Mouse (Mus musculus) spleen, postnatal 4 days (tissue): ENCODE data around the gene Prkcz.

ENCODE experiments used
- DNase-seq, 2 experiments: peaks; one replicate each; pipeline ENCODE4 v3.0.0; 2022; ENCODE audit warnings: low spot score in 2 of 2

The Prkcz gene

GRCm38 (mm10) chr4:155361303-155361791, at the start of gene Prkcz:
TSS of gene Prkcz (minus strand) at chr4:155361361.
- peak; percentile 42 to 69 for DNase-seq

DNA sequence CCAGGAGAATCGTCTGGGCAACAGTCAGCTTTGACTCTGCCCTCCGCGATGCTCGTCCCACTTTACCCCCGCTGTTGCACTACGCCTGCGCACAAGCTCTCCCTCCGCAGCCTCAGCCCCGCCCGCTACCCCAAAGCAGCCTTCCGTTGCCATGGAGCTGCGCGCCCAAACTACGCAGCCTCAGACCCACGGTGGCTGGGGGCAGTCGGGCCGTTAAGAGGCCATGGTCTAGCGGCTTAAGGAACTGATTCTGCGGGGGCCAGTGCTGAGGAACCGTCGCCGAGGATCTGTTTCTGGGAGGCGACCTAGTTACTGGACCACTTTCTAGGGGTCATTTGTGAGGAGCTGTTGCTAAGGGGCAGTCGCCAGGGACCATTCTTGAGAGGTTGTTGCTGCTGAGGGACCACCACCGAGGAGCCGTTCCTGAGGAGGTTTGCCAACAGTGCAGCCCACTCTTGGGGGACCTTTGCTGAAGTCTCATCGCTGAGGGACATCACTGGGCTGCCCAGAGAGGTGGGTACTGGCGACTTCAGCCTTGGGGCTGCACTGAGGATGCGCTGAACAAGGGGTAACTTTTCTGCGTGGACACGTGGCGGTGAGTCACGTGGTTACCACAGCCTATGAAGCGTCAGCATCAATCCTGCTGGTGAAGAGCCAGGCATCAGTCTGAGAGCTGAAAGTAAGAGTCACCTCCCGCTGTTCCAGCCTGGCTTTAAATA, 48.1 kb upstream of the Prkcz start, which contains the start of gene Cfap74:
TSS of gene Cfap74 (plus strand) at position 133 of the 719 bp plus-strand sequence.
- DNase-seq: peak in 1 of 2 experiments; percentile 31

DNA sequence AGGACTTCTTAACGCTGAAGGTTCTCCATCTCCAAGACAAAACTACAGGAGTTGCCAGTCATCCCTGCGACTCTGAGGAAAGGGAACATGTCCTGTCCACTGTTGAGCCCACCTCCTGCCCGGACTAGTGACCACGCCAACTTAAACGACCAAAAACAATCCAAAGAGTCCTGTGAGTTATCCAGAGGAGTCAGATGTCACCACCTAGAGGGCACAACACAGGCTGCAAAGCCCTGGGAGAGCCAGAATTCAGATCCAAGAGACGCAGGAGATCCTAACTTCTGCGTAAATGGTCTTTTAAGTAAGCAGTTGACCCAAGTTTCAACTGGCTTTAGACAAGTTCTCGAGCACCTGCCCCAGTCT, 47.5 kb upstream of the Prkcz start:
- DNase-seq: no peak

DNA sequence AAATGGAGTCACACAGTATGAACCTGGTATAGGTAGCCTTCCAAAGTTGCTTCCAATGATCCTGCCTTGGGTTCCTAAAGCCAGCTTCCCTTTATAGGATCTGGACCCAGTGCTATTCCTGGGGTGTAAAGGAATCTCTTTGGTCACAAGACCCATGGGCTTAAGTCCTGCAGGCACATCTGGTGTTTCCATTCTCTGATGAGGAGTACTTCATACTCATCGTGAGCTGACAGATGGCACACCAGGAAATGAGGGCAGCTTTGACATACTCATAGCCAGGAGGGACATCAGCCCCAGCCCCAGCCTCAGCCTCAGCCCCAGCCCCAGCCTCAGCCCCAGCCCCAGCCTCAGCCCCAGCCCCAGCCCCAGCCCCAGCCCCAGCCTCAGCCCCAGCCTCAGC, 41.3 kb upstream of the Prkcz start:
- DNase-seq: no peak

DNA sequence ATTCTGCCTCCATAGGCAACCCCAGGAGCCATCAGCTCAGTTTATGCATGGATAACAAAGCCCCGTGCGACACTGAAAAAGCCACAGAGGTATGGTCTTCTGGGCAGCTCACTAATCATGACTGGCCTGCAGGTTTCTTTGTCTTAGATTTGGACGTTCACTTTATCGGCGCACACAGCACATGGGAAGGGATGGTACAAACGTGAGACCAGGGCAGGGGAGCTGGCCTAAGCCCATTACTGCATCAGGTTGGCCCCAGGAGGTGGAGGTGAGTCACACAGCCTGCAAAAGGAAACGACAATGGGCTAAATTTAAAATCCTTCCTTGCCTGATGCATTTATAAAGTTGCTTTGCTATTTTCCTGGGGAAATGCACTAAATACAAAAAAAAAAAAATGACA, 40.0 kb upstream of the Prkcz start:
- no peak for DNase-seq

DNA sequence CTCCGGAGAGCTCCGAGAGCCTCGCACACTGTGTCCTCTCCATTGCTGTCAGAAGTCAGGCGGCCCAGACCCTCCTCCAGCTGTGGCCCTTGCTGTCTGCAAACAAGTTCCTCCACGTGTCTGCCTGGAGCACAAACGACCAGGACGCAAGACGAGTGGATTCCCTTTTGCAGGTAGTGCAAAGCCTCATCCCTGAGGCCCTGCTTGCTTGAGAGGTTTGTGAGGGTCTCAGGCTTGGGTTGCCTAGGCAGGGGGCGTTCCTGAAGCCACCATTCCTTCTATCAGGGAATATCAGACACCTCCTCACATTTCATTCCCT, 37.0 kb upstream of the Prkcz start:
- no peak for DNase-seq

DNA sequence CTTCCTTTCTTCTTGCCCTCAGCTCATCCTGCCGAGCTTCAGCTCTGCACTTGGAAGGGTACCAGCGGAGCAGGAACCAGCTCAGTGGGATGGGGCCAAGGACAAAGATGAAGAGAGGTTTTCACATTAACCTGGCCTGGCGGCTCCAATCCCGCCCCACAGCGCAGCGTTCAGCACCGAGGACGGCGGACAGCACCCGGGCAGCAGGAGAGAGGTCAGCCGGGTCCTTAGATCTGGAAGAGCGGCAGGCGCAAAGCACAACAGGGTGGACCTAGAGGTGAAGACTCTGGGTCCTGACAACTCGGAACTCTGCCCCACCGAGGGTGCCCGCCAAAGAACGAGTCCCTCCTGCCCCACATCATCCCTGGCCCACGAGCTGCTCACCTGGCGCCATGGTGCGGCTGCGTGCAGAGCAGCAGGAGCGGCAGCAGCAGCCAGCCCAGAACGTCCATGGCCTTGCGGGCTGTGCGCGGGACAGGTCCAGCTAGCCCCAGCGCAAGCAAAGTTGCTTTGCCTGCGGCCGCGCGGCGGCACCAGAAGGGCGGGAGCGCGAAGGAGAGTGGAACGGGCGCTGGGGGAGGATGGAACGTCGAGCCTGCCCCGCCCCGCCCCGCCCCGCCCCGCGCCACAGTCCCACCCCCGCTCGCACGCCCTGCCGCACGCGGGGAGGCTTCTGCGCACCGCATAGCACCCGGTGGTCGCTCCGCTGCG, 36.5 kb upstream of the Prkcz start, which contains the start of gene Gabrd:
TSS of gene Gabrd (minus strand) at position 602 of the 711 bp plus-strand sequence.
- peak; percentile 28 to 69 for DNase-seq

- no peak for DNase-seq
Observed at GRCm38 (mm10) chr4:155396751-155397150, 35.6 kb upstream of the Prkcz start.

GRCm38 (mm10) chr4:155395471-155395870, 34.3 kb upstream of the Prkcz start:
- no peak for DNase-seq

- no peak for DNase-seq
Observed at GRCm38 (mm10) chr4:155387166-155387565, 26.0 kb upstream of the Prkcz start.

GRCm38 (mm10) chr4:155383326-155383725, 22.2 kb upstream of the Prkcz start:
- DNase-seq: no peak

GRCm38 (mm10) chr4:155382752-155383151, 21.6 kb upstream of the Prkcz start:
- DNase-seq: no peak

DNA sequence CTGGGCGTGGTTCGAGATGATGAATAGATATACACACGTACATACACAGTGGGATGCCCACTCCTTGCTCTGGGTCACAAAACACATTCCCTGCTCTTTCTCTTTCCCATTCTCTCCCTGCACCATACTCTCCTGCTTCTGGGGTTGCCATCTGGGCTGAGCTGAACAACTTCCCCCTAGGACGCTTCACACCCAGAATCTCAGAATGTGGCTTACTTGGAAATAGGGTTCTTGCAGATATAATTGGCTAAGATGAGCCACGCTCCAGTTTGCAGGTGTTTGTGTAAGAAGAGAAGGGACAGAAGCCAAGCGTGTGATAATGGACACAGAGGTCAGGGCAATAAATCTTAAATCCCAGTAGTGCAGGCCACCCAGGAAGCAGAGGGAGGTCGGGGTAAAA, 20.8 kb upstream of the Prkcz start:
- no peak for DNase-seq

- DNase-seq: no peak
Observed at GRCm38 (mm10) chr4:155371797-155372735, 10.9 kb upstream of the Prkcz start.

- no peak for DNase-seq
Observed at GRCm38 (mm10) chr4:155370737-155371715, 9.9 kb upstream of the Prkcz start.

DNA sequence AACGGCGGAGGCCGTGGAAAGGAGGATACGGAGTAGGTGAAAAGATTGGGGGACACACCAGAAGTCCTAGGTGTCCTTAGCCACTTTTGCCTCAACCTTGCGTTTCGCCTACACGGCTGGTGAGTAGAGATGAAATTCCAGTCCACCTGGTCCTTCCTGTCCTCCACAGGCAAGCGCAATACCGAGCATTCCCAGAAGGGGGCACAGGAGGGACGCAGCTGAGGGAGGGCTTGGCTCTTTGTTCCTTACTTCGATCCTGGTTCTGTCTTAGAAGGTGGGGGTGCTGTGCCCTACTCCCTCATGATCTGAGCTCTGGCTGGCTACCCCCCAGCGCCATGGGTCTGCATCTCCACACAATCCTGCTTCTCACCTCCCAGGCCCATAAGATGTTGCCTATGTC, 7.5 kb upstream of the Prkcz start:
- DNase-seq: peak; percentile 43 to 79

GRCm38 (mm10) chr4:155367739-155368138, 6.6 kb upstream of the Prkcz start:
- no peak for DNase-seq

DNA sequence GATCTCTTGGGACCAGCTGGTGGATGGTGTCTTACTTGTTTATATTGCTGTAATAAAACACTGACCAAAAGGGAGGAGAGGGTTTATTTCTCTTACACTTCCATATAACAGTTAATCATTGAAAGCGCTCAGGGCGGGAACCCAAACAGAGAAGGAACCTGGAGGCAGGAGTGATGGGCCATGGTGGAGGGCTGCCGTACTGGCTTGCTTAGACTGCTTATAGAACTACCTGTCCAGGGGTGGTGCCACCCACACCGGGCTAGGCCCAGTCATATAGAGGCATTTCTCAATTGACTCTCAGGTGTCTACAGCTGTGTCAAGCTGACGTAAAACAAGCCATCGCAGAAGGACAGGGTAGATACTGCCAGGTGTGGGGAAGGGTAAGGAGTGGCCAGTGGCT, 5.6 kb upstream of the Prkcz start:
- DNase-seq: no peak

DNA sequence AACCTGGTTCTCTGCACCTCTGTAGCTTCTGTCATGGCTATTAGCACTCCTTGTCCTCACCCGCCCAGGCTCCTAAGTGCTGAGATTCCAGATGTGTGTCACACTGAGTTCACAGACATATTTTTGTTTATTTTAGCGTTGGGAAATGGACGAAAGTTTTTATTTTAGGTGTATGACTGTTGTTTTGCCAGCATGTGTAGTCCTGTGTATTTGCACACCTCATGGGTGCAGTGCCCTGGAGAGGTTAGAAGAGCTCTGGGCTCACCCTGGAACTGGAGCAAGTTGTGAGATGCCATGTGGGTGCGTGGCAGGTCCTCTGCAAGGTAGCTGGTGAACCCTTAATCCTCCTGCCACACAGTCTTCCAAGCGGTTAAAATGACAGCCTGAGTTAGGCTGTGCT, 1.3 kb upstream of the Prkcz start:
- DNase-seq: no peak

DNA sequence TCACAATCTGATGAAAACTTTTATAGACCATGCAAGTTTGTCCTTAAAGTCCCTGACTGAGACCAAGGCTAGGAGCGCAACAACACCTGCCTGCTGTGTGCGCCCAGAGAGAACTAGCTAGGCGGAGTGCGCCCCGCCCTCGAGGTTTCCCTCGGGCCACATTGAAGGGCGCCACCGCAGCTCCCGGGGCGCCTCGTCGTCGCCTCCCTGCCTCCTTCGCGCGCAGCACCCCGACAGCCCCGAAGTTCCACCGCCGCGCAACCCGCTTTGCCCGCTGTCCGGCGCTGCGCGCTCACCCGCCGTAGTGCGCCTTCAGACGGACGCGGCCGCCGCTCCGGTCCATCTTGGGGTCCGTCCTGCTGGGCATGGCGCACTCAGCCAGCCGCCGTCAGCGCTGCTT, 305 bp downstream of the Prkcz start:
- DNase-seq: no peak
